Mouse (Mus musculus) heart, embryonic 12.5 days (tissue): ENCODE measurements around the gene Egfl7. TPM values are rescaled to one million over a fixed set of nuclear protein-coding genes. Genes with fewer than 3 reads are reported as not detected.

ENCODE experiments used
- ATAC-seq: fragments of 200-750 bp; cut with Nextera tagmentation; 2 replicates; pipeline ENCODE4 v1.8.0; 2017; ENCODE audit warnings: moderate TSS enrichment, moderate library complexity; ENCODE audit not compliant: insufficient number of reproducible peaks, low FRiP score
- H3K27ac ChIP-seq: fragments of 300-500 bp; sonication (generic); 2 replicates; pipeline ENCODE4 v1.5.1; 2016; ENCODE audit warnings: mild to moderate bottlenecking, moderate library complexity; ENCODE audit not compliant: poor library complexity, severe bottlenecking
- H3K27me3 ChIP-seq: fragments of 300-500 bp; sonication (generic); replicated peaks from 2 replicates; pipeline ENCODE4 v1.6.1; 2016; ENCODE audit warnings: mild to moderate bottlenecking, moderate library complexity
- H3K36me3 ChIP-seq: fragments of 300-500 bp; sonication (generic); 2 replicates; pipeline ENCODE4 v1.6.1; 2016; ENCODE audit warnings: mild to moderate bottlenecking, moderate library complexity
- H3K4me1 ChIP-seq: fragments of 300-500 bp; sonication (generic); replicated peaks from 2 replicates; pipeline ENCODE4 v1.6.1; 2016; ENCODE audit warnings: mild to moderate bottlenecking
- H3K4me2 ChIP-seq: fragments of 300-500 bp; sonication (generic); 2 replicates; pipeline ENCODE4 v1.6.1; 2016; ENCODE audit warnings: mild to moderate bottlenecking, moderate library complexity
- H3K4me3 ChIP-seq: fragments of 300-500 bp; sonication (generic); 2 replicates; pipeline ENCODE4 v1.5.1; 2016; ENCODE audit warnings: mild to moderate bottlenecking
- H3K9ac ChIP-seq: fragments of 300-500 bp; sonication (generic); 2 replicates; pipeline ENCODE4 v1.6.1; 2016; ENCODE audit warnings: mild to moderate bottlenecking, moderate library complexity
- H3K9me3 ChIP-seq: fragments of 300-500 bp; sonication (generic); replicated peaks from 2 replicates; pipeline ENCODE4 v1.6.1; 2016; ENCODE audit warnings: mild to moderate bottlenecking, moderate library complexity
- WGBS: fragments of 180-500 bp; shearing (Covaris S2); methylation state at CpG from one replicate; pipeline ENCODE4 v1.1.7; 2016; 5-methylcytosine and 5-hydroxymethylcytosine counted together
- polyA plus RNA-seq: library from polyadenylated mRNA; unstranded; fragments of >200 nt; fragmentation: Nextera tagmentation; extraction: Ambion mirVana; gene quantifications from 2 replicates; pipeline ENCODE4 v1.2.1, GENCODE M21; 2016

Gene Egfl7
- polyA plus RNA-seq, 1 experiment from 2014 or later, result 139 TPM

DNA sequence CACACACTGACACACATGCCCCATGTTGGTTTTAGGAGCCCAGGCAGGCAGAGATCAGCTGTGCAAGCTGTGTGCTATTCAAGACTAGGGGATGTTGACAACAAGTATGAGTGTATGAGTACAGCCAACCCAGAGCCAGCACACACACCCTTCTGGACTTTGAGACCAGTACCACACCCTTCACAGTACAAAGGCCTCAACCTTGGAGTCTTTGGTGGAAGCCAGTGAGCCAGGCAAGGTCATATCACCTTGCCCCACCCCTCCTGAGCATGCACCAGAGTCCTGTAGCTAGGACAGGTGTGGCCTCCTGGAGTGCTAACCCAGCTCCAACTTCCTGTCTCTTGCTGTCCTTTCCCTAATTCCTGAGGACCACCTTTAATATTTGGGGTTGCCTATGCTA is 31.2 kb downstream of the Egfl7 start:
- Histone ChIP-seq H3K4me2 (no peak overlapping the region), H3K4me3 (no peak overlapping the region), H3K27me3 (no peaks in the 10 kb centered on the region), H3K27ac (no peak overlapping the region), H3K4me1 (peaks cover 25% of the 10 kb centered on the region), H3K9ac (no peak overlapping the region), H3K9me3 (no peaks in the 10 kb centered on the region), H3K36me3 (no peaks in the 10 kb centered on the region)
- ATAC-seq, result no peak

DNA sequence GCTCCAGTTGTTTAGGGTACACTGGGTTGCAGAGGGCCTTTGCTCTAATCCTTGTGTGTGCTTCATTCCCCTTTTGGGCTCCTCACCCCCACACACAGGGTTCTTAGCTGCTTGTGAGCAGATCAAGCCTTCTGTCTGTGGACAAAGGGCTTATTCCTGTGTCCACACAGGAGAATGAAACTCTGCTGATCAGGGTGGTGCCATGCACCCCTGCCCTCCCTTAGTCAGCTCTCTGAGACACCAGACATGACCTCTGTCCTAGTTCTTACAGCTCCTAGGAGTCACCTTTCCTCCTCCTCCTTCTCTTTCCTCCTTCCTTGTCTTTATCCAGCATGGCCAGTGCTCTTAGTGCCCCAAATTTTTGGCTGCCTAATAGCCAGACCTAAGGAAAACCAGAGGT is 32.1 kb downstream of the Egfl7 start:
- H3K27me3 ChIP-seq, result no peaks in the 10 kb centered on the region
- no peak overlapping the region for H3K4me3 ChIP-seq
- no peak for ATAC-seq
- peaks cover 17% of the 10 kb centered on the region for H3K4me1 ChIP-seq
- no peak overlapping the region for H3K4me2 ChIP-seq
- no peaks in the 10 kb centered on the region for H3K9me3 ChIP-seq
- no peak overlapping the region for H3K27ac ChIP-seq
- H3K9ac ChIP-seq, result no peak overlapping the region
- no peaks in the 10 kb centered on the region for H3K36me3 ChIP-seq

DNA sequence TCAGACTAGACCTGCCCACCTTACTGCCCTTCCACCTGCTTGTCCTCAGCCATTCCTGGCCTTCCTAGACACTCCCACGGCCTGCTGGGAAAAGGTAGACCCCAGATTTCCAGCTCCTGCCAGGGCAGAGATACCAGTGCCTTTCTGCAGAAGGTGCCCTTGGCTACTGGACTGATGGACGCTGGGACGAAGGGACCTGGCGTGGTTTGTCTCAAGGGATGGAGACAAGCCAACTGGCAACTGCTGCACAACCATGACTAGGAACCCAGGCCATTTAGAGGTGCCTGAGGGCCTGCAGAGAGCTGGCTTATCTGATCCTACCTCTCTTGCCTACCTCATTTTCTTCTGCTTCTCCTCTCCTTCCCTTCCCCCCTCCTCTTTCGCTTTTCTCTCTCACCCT is 35.1 kb downstream of the Egfl7 start:
- no peak for ATAC-seq
- Histone ChIP-seq H3K9me3 (no peaks in the 10 kb centered on the region), H3K4me3 (no peak overlapping the region), H3K36me3 (no peaks in the 10 kb centered on the region), H3K27ac (no peak overlapping the region), H3K27me3 (no peaks in the 10 kb centered on the region), H3K9ac (no peak overlapping the region), H3K4me2 (no peak overlapping the region), H3K4me1 (peaks cover 17% of the 10 kb centered on the region)
- WGBS, result 73% methylated on average over 5 of the region's 5 CpGs

GRCm38 (mm10) chr2:26615459-26616124 is 35.8 kb downstream of the Egfl7 start:
- no peaks in the 10 kb centered on the region for H3K27me3 ChIP-seq
- H3K4me1 ChIP-seq, result peaks cover 17% of the 10 kb centered on the region
- no peaks in the 10 kb centered on the region for H3K36me3 ChIP-seq
- H3K4me2 ChIP-seq, result no peak overlapping the region
- ATAC-seq, result no peak
- H3K4me3 ChIP-seq, result no peak overlapping the region
- no peak overlapping the region for H3K27ac ChIP-seq
- WGBS, result 74% methylated on average over 4 of the region's 4 CpGs
- H3K9ac ChIP-seq, result no peak overlapping the region
- no peaks in the 10 kb centered on the region for H3K9me3 ChIP-seq

DNA sequence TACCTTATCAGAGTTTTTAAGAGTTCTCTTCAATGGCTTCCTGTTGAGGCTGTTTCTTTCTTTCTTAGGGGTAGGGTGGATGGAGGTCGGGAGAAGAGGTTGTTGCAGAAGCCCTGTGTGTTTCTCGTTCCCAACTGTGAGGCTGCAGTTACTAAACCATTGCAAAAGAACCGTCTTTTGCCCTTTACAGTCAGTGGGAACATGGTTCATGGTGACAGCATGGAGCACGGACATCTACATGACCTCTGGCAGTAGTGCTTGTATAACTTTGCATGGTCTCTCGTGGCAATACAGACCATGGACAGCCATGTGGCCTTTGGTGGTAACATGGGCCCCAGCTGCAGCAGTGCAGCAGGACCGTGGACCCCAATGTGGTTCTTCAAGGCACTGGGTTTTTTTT is 37.5 kb downstream of the Egfl7 start:
- Histone ChIP-seq H3K4me2 (no peak overlapping the region), H3K36me3 (no peaks in the 10 kb centered on the region), H3K4me3 (no peak overlapping the region), H3K9me3 (no peaks in the 10 kb centered on the region), H3K4me1 (peaks cover 17% of the 10 kb centered on the region), H3K27me3 (0 out of 2 replicates have a peak, but pooled peaks cover 4% of the 10 kb centered on the region), H3K27ac (no peak overlapping the region), H3K9ac (no peak overlapping the region)
- 63% methylated on average over 6 of the region's 6 CpGs for WGBS
- no peak for ATAC-seq

- 38% methylated on average over 7 of the region's 7 CpGs for WGBS
- Histone ChIP-seq H3K9ac (0 out of 2 replicates have a peak overlapping the region, but pooled peaks have one; percentile 27), H3K4me1 (peaks cover 14% of the 10 kb centered on the region), H3K9me3 (no peaks in the 10 kb centered on the region), H3K36me3 (no peaks in the 10 kb centered on the region), H3K27ac (no peak overlapping the region), H3K4me3 (no peak overlapping the region), H3K27me3 (0 out of 2 replicates have a peak, but pooled peaks cover 5% of the 10 kb centered on the region), H3K4me2 (no peak overlapping the region)
- no peak for ATAC-seq
These were observed 38.1 kb downstream of the Egfl7 start for GRCm38 (mm10) chr2:26617928-26618327.

DNA sequence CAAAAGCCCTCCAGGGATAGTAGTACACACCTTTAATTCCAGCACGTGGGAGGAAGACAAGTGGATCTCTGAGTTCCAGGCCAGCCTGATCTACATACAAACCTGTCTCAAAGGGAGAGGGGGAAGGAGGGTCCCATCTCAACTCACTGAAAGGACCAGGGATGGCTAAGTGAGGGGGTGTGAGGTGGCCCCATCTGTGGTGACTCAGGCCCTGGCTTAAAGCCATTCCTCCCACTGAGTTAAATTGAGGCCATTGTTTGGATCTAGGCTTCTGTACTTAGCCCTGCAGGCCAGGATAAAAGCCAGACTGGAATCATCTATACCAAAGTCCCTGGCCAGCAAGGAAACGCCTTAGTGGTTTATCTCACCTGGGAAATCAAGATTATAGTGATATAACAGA is 41.4 kb downstream of the Egfl7 start:
- Histone ChIP-seq H3K9me3 (no peaks in the 10 kb centered on the region; the same call in 1 of the 2 replicates), H3K4me3 (no peak overlapping the region), H3K27ac (no peak overlapping the region), H3K9ac (no peak overlapping the region), H3K4me1 (peaks cover 12% of the 10 kb centered on the region), H3K36me3 (no peaks in the 10 kb centered on the region), H3K4me2 (no peak overlapping the region), H3K27me3 (0 out of 2 replicates have a peak, but pooled peaks cover 5% of the 10 kb centered on the region)
- no peak for ATAC-seq
- 44% methylated on average over 2 of the region's 2 CpGs for WGBS

DNA sequence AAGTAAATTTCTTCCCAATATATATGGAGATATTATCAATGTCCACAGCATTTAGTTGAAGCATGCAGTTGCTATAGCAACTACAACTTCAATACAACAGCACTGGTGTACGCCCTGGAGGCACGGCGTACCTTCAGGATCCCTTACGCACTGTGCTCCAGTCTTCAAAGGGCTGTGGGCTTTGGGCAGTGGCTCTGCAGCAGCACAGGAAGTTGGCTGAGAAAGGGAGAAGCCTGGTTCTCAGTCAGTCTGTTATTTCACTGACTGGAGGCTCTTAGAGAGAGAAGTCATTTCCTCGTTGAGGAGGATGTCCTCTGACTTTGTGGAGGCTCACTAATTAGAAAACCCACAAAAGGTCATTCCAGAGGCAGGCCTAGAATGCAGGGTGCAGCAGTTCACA is 43.2 kb downstream of the Egfl7 start:
- no peak overlapping the region for H3K9ac ChIP-seq
- no peak overlapping the region for H3K27ac ChIP-seq
- ATAC-seq, result no peak
- H3K4me2 ChIP-seq, result no peak overlapping the region
- H3K27me3 ChIP-seq, result 0 out of 2 replicates have a peak, but pooled peaks cover 10% of the 10 kb centered on the region
- no peak overlapping the region for H3K4me3 ChIP-seq
- no peaks in the 10 kb centered on the region; the same call in 1 of the 2 replicates for H3K9me3 ChIP-seq
- no peaks in the 10 kb centered on the region for H3K36me3 ChIP-seq
- H3K4me1 ChIP-seq, result peaks cover 4% of the 10 kb centered on the region
- WGBS, result 63% methylated on average over 5 of the region's 5 CpGs

GRCm38 (mm10) chr2:26625419-26625818 is 45.6 kb downstream of the Egfl7 start:
- WGBS, result 70% methylated on average over 3 of the region's 3 CpGs
- no peak overlapping the region for H3K9ac ChIP-seq
- H3K36me3 ChIP-seq, result no peaks in the 10 kb centered on the region
- H3K27ac ChIP-seq, result no peak overlapping the region
- peaks cover 6% of the 10 kb centered on the region for H3K4me1 ChIP-seq
- no peak overlapping the region for H3K4me3 ChIP-seq
- no peak for ATAC-seq
- no peak overlapping the region for H3K4me2 ChIP-seq
- 0 out of 2 replicates have a peak, but pooled peaks cover 10% of the 10 kb centered on the region for H3K27me3 ChIP-seq
- H3K9me3 ChIP-seq, result no peaks in the 10 kb centered on the region; the same call in 1 of the 2 replicates

- Histone ChIP-seq H3K4me3 (no peak overlapping the region), H3K9me3 (no peaks in the 10 kb centered on the region; the same call in 1 of the 2 replicates), H3K27me3 (0 out of 2 replicates have a peak, but pooled peaks cover 10% of the 10 kb centered on the region), H3K4me1 (peaks cover 6% of the 10 kb centered on the region), H3K27ac (no peak overlapping the region), H3K9ac (no peak overlapping the region), H3K36me3 (no peaks in the 10 kb centered on the region), H3K4me2 (no peak overlapping the region)
- 63% methylated on average over 3 of the region's 3 CpGs for WGBS
- ATAC-seq, result no peak
These were observed 46.3 kb downstream of the Egfl7 start for GRCm38 (mm10) chr2:26626081-26626480.

DNA sequence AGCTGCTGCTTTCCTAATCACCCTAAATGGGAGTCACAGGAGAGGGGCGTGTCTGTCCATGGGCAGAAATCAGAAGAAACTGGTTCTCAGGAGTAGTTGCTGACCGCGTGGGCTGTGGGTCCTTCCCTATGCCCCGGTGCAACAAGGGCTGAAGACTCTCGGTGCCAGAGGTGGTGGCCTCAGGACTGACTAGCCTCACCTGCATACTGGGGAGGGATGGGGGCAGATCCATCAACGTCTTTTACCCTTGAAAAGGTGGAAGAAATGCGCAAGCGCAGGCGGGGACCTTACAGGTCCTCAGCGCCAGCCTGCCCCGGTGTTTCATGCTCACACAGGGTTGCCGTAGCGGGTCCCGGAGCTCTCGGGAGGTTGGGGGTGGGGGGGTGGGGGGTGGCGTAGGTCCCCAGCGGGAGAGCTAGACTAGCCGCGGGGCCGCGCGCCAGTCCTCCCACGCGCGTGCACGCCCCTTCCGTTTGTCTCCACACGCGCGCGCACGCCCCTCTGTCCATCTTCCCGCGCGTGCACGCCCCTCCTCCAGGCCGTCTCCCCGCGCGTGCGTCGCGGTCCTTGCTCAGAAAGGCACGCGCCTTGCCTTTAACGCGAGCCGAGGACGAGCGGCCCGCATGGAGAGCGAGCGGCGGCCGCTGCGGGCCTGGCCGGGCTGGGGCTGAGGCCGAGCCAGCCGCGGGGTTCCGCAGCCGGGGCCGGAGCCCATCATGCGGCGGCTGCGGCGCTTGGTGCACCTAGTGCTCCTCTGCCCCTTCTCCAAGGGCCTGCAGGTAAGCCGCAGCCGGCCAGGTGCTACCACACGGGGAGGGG is 48.3 kb downstream of the Egfl7 start, which contains the start of gene Fam69b:
Gene Fam69b, plus strand, starts transcription at position 537 of the 819 bp plus-strand sequence.
- no peaks in the 10 kb centered on the region; the same call in 1 of the 2 replicates for H3K9me3 ChIP-seq
- ATAC-seq, result peak; percentile 61
- H3K27me3 ChIP-seq, result 0 out of 2 replicates have a peak, but pooled peaks cover 5% of the 10 kb centered on the region
- peaks cover 6% of the 10 kb centered on the region for H3K4me1 ChIP-seq
- 1% methylated on average over 70 of the region's 70 CpGs for WGBS
- H3K36me3 ChIP-seq, result no peaks in the 10 kb centered on the region
- H3K27ac ChIP-seq, result no peak within 1 kb of the TSS
- H3K4me3 ChIP-seq, result peak within 1 kb of the TSS; percentile 63
- peak within 1 kb of the TSS; percentile 94 for H3K4me2 ChIP-seq
- peak within 1 kb of the TSS; percentile 85 for H3K9ac ChIP-seq
